Mouse (Mus musculus) heart, embryonic 15.5 days (tissue): ENCODE data around the gene Acvrl1. TPM values are rescaled to one million over a fixed set of nuclear protein-coding genes. Genes with fewer than 3 reads are reported as not detected.

Experiments used
- ATAC-seq: fragments of 200-750 bp; cut with Nextera tagmentation; replicated peaks from 2 replicates; pipeline ENCODE4 v1.8.0; 2017; ENCODE audit warnings: low read depth, moderate TSS enrichment; ENCODE audit not compliant: insufficient number of reproducible peaks, insufficient read depth, low FRiP score
- H3K27ac ChIP-seq: fragments of 300-500 bp; sonication (generic); 2 replicates; pipeline ENCODE4 v1.5.1; 2015; ENCODE audit warnings: mild to moderate bottlenecking, inconsistent platforms
- H3K27me3 ChIP-seq: fragments of 300-500 bp; sonication (generic); 2 replicates; pipeline ENCODE4 v1.6.1; 2015; ENCODE audit warnings: inconsistent platforms
- H3K36me3 ChIP-seq: fragments of 300-500 bp; sonication (generic); 2 replicates; pipeline ENCODE4 v1.6.1; 2015; ENCODE audit warnings: mild to moderate bottlenecking, inconsistent platforms
- H3K4me1 ChIP-seq: fragments of 300-500 bp; sonication (generic); replicated peaks from 2 replicates; pipeline ENCODE4 v1.6.1; 2015; ENCODE audit warnings: inconsistent platforms
- H3K4me2 ChIP-seq: fragments of 300-500 bp; sonication (generic); 2 replicates; pipeline ENCODE4 v1.6.1; 2015; ENCODE audit warnings: inconsistent platforms, mild to moderate bottlenecking, moderate library complexity
- H3K4me3 ChIP-seq: fragments of 300-500 bp; sonication (generic); 2 replicates; pipeline ENCODE4 v1.5.1; 2015; ENCODE audit warnings: mild to moderate bottlenecking, inconsistent platforms
- H3K9ac ChIP-seq: fragments of 300-500 bp; sonication (generic); 2 replicates; pipeline ENCODE4 v1.6.1; 2015; ENCODE audit warnings: mild to moderate bottlenecking, inconsistent platforms
- H3K9me3 ChIP-seq: fragments of 300-500 bp; sonication (generic); replicated peaks from 2 replicates; pipeline ENCODE4 v1.6.1; 2016; ENCODE audit warnings: inconsistent platforms
- WGBS: fragments of 180-500 bp; shearing (Covaris S2); methylation state at CpG from one replicate; pipeline ENCODE4 v1.1.7; 2015; ENCODE audit warnings: mixed read lengths; 5-methylcytosine and 5-hydroxymethylcytosine counted together
- polyA plus RNA-seq: library from polyadenylated mRNA; unstranded; fragments of >200 nt; fragmentation: Nextera tagmentation; extraction: Ambion mirVana; gene quantifications from 2 replicates; pipeline ENCODE4 v1.2.1, GENCODE M21; 2015

The Acvrl1 gene
- polyA plus RNA-seq, 1 experiment from 2014 or later = 13.1 TPM

GRCm38 (mm10) chr15:101160591-101160990 is 32.3 kb downstream of the Acvrl1 start:
- no peaks in the 10 kb centered on the region for H3K36me3 ChIP-seq
- no peak for ATAC-seq
- WGBS = 35% methylated on average over 7 of the region's 7 CpGs
- no peak overlapping the region for H3K4me2 ChIP-seq
- H3K9me3 ChIP-seq = no peaks in the 10 kb centered on the region
- no peak overlapping the region for H3K4me3 ChIP-seq
- H3K9ac ChIP-seq = no peak overlapping the region
- peaks cover 29% of the 10 kb centered on the region for H3K4me1 ChIP-seq
- H3K27ac ChIP-seq = no peak overlapping the region
- no peaks in the 10 kb centered on the region for H3K27me3 ChIP-seq

GRCm38 (mm10) chr15:101161534-101161933 is 33.2 kb downstream of the Acvrl1 start:
- H3K36me3 ChIP-seq = no peaks in the 10 kb centered on the region

GRCm38 (mm10) chr15:101163056-101163458 is 34.7 kb downstream of the Acvrl1 start:
- 0 out of 2 replicates have a peak overlapping the region, but pooled peaks have one; percentile 13 for H3K4me2 ChIP-seq
- no peak overlapping the region for H3K4me3 ChIP-seq
- peaks cover 31% of the 10 kb centered on the region for H3K4me1 ChIP-seq
- H3K9me3 ChIP-seq = no peaks in the 10 kb centered on the region
- H3K36me3 ChIP-seq = no peaks in the 10 kb centered on the region
- H3K27ac ChIP-seq = peak overlapping the region; percentile 48
- WGBS = 25% methylated on average over 15 of the region's 15 CpGs
- H3K9ac ChIP-seq = 0 out of 2 replicates have a peak overlapping the region, but pooled peaks have one; percentile 11
- H3K27me3 ChIP-seq = no peaks in the 10 kb centered on the region
- peak; percentile 62; the same call in 1 of the 2 replicates for ATAC-seq

More at GRCm38 (mm10) chr15:101161534-101161933, 33.2 kb downstream of the Acvrl1 start:
- Histone ChIP-seq H3K27me3 (no peaks in the 10 kb centered on the region), H3K4me2 (no peak overlapping the region), H3K4me1 (peaks cover 31% of the 10 kb centered on the region), H3K9ac (no peak overlapping the region), H3K27ac (no peak overlapping the region), H3K4me3 (no peak overlapping the region), H3K9me3 (no peaks in the 10 kb centered on the region)
- 74% methylated on average over 7 of the region's 7 CpGs for WGBS
- no peak for ATAC-seq

- H3K27me3 ChIP-seq = no peaks in the 10 kb centered on the region
- 46% methylated on average over 5 of the region's 5 CpGs for WGBS
- no peak overlapping the region for H3K4me2 ChIP-seq
- H3K9ac ChIP-seq = no peak overlapping the region
- no peaks in the 10 kb centered on the region for H3K9me3 ChIP-seq
- ATAC-seq = no peak
- H3K27ac ChIP-seq = peak overlapping the region; percentile 48; the same call in 1 of the 2 replicates
- no peak overlapping the region for H3K4me3 ChIP-seq
- H3K36me3 ChIP-seq = no peaks in the 10 kb centered on the region
- peaks cover 31% of the 10 kb centered on the region for H3K4me1 ChIP-seq
Measured at GRCm38 (mm10) chr15:101163854-101164253, 35.5 kb downstream of the Acvrl1 start.

- Histone ChIP-seq H3K36me3 (no peaks in the 10 kb centered on the region), H3K9ac (no peak overlapping the region), H3K27ac (peak overlapping the region; percentile 30; the same call in 1 of the 2 replicates), H3K4me3 (no peak overlapping the region), H3K4me1 (peaks cover 31% of the 10 kb centered on the region), H3K27me3 (no peaks in the 10 kb centered on the region), H3K9me3 (no peaks in the 10 kb centered on the region), H3K4me2 (no peak overlapping the region)
- ATAC-seq = no peak
- 44% methylated on average over 5 of the region's 5 CpGs for WGBS
Measured at GRCm38 (mm10) chr15:101164291-101164690, 36.0 kb downstream of the Acvrl1 start.

GRCm38 (mm10) chr15:101165658-101166437 is 37.5 kb downstream of the Acvrl1 start:
- Histone ChIP-seq H3K4me3 (no peak overlapping the region), H3K9me3 (no peaks in the 10 kb centered on the region), H3K36me3 (no peaks in the 10 kb centered on the region), H3K9ac (no peak overlapping the region), H3K27ac (no peak overlapping the region), H3K4me2 (no peak overlapping the region), H3K27me3 (no peaks in the 10 kb centered on the region), H3K4me1 (peaks cover 27% of the 10 kb centered on the region)
- WGBS = 48% methylated on average over 16 of the region's 16 CpGs
- ATAC-seq = no peak

GRCm38 (mm10) chr15:101167553-101167952 is 39.2 kb downstream of the Acvrl1 start:
- Histone ChIP-seq H3K4me3 (no peak overlapping the region), H3K4me1 (peaks cover 22% of the 10 kb centered on the region), H3K9me3 (no peaks in the 10 kb centered on the region), H3K4me2 (no peak overlapping the region), H3K36me3 (no peaks in the 10 kb centered on the region), H3K27me3 (no peaks in the 10 kb centered on the region), H3K27ac (no peak overlapping the region), H3K9ac (no peak overlapping the region)
- WGBS = 64% methylated on average over 11 of the region's 11 CpGs
- no peak for ATAC-seq

GRCm38 (mm10) chr15:101169910-101170309 is 41.6 kb downstream of the Acvrl1 start:
- H3K4me2 ChIP-seq = no peak overlapping the region
- no peak overlapping the region for H3K4me3 ChIP-seq
- no peaks in the 10 kb centered on the region for H3K9me3 ChIP-seq
- no peak overlapping the region for H3K27ac ChIP-seq
- no peak overlapping the region for H3K9ac ChIP-seq
- 75% methylated on average over 5 of the region's 5 CpGs for WGBS
- no peak for ATAC-seq
- H3K4me1 ChIP-seq = peaks cover 10% of the 10 kb centered on the region
- H3K36me3 ChIP-seq = no peaks in the 10 kb centered on the region
- no peaks in the 10 kb centered on the region for H3K27me3 ChIP-seq

- Histone ChIP-seq H3K27me3 (no peaks in the 10 kb centered on the region), H3K27ac (no peak overlapping the region), H3K4me2 (no peak overlapping the region), H3K36me3 (no peaks in the 10 kb centered on the region), H3K4me1 (peaks cover 16% of the 10 kb centered on the region), H3K9me3 (no peaks in the 10 kb centered on the region), H3K4me3 (no peak overlapping the region), H3K9ac (no peak overlapping the region)
- WGBS = 72% methylated on average over 10 of the region's 10 CpGs
- no peak for ATAC-seq
Measured at GRCm38 (mm10) chr15:101170413-101170980, 42.2 kb downstream of the Acvrl1 start.

GRCm38 (mm10) chr15:101171272-101171671 is 43.0 kb downstream of the Acvrl1 start:
- no peak overlapping the region for H3K4me3 ChIP-seq
- H3K36me3 ChIP-seq = no peaks in the 10 kb centered on the region
- 85% methylated on average over 4 of the region's 4 CpGs for WGBS
- no peaks in the 10 kb centered on the region for H3K9me3 ChIP-seq
- H3K9ac ChIP-seq = no peak overlapping the region
- H3K27ac ChIP-seq = no peak overlapping the region
- H3K27me3 ChIP-seq = no peaks in the 10 kb centered on the region
- peaks cover 21% of the 10 kb centered on the region for H3K4me1 ChIP-seq
- H3K4me2 ChIP-seq = no peak overlapping the region
- ATAC-seq = no peak

- H3K9ac ChIP-seq = no peak overlapping the region
- no peaks in the 10 kb centered on the region for H3K27me3 ChIP-seq
- H3K9me3 ChIP-seq = no peaks in the 10 kb centered on the region
- H3K27ac ChIP-seq = no peak overlapping the region
- WGBS = 85% methylated on average over 2 of the region's 2 CpGs
- no peak overlapping the region for H3K4me3 ChIP-seq
- peaks cover 28% of the 10 kb centered on the region for H3K4me1 ChIP-seq
- no peaks in the 10 kb centered on the region for H3K36me3 ChIP-seq
- no peak overlapping the region for H3K4me2 ChIP-seq
- ATAC-seq = no peak
Measured at GRCm38 (mm10) chr15:101172016-101172415, 43.7 kb downstream of the Acvrl1 start.
